Mouse (Mus musculus): ENCODE results near the gene Mpp2. TPM values are rescaled to one million over a fixed set of nuclear protein-coding genes. Genes with fewer than 3 reads are reported as not detected.

The Mpp2 gene
- polyA plus RNA-seq, 1 experiment from 2014 or later: 6.0 TPM

DNA sequence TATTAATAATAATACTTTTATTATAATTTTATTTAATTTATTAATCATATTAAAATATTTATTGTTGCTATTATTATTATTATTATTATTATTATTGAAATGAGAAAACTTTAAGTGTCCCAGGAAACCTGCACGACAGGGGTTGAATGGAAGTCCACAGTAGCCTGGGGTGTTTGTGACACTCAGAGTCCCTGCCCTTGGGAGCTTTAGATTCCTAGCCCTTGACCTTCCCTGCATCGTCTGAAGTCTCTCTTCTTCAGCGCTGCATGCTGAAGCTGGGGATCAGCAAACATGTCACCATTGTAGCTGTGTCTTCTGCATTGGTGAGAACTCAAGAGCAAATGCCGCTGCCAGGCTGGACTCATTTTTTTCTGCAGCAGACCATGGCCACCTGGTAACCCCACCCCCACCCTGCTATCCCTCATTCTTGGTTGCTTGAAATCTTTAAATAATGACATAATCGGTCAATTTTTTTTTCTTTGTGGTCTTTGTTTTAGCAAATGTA is 52.8 kb downstream of the Mpp2 start:
- no peak for ATAC-seq (replicated peaks; ENCODE audit: insufficient number of reproducible peaks, insufficient read depth, low FRiP score, low read depth)
- no peak overlapping the region for H3K9ac ChIP-seq
- H3K36me3 ChIP-seq: no peaks in the 10 kb centered on the region
- no peak overlapping the region for H3K27ac ChIP-seq
- no peak overlapping the region for H3K4me2 ChIP-seq
- H3K27me3 ChIP-seq: no peaks in the 10 kb centered on the region
- no peak overlapping the region for H3K4me3 ChIP-seq
- H3K4me1 ChIP-seq (replicated peaks): 0 out of 2 replicates have a peak, but pooled peaks cover 4% of the 10 kb centered on the region
- H3K9me3 ChIP-seq (replicated peaks): no peaks in the 10 kb centered on the region
- 63% methylated on average over 5 of the region's 5 CpGs for WGBS

DNA sequence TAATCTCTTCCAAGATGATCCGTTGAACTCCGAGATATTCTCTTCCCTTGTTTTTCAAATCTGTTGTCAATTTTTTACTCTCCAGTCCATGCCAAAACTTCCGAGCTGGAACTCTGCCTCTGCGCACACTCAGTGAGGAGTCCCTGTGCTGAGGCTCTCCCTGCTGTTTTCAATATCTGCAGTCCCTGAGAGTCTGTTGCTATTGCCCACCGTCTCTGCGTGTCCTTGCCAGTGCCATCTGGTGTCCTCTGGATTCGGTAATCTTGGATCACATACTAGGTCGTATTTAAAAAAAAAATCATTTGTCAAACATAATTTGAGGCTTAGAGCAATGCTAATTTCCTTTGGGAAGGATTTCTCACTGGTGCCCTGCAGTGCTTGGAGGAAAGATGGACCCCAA is 53.4 kb downstream of the Mpp2 start:
- Histone ChIP-seq H3K36me3 (no peaks in the 10 kb centered on the region), H3K27me3 (no peaks in the 10 kb centered on the region), H3K27ac (no peak overlapping the region), H3K4me2 (no peak overlapping the region), H3K9me3 (replicated peaks) (no peaks in the 10 kb centered on the region), H3K4me1 (replicated peaks) (0 out of 2 replicates have a peak, but pooled peaks cover 4% of the 10 kb centered on the region), H3K4me3 (no peak overlapping the region), H3K9ac (no peak overlapping the region)
- 70% methylated on average over 8 of the region's 8 CpGs for WGBS
- ATAC-seq (replicated peaks; ENCODE audit: insufficient number of reproducible peaks, insufficient read depth, low FRiP score, low read depth): no peak

DNA sequence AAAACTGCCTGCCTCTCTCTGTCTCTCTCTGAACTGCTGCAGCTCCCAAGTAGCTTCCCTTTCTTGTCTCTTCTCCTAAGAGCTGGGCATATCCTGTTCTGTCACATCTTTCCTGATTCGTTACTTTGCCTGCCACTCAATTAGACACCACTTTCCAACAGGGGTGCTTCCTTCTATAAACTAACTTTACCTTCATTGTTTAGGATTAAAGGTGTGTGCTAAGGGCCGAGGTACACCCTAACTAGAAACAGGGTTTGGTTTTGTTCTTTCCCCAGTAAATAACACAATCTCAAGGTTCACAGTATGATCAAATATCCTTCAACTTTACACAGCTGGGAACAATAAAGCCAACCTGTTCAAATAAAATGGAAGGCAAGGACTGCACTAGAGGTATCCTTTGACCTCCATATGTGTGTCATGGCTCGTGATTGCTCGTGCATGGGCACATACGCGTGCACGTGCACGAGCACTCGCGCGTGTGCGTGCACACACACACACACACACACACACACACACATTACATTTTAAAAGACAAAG is 55.2 kb downstream of the Mpp2 start:
- Histone ChIP-seq H3K27me3 (no peaks in the 10 kb centered on the region), H3K36me3 (no peaks in the 10 kb centered on the region), H3K9ac (no peak overlapping the region), H3K4me1 (replicated peaks) (no peaks in the 10 kb centered on the region), H3K4me3 (no peak overlapping the region), H3K27ac (no peak overlapping the region), H3K9me3 (replicated peaks) (no peaks in the 10 kb centered on the region), H3K4me2 (no peak overlapping the region)
- ATAC-seq (replicated peaks; ENCODE audit: insufficient number of reproducible peaks, insufficient read depth, low FRiP score, low read depth): no peak
- 88% methylated on average over 12 of the region's 12 CpGs for WGBS

DNA sequence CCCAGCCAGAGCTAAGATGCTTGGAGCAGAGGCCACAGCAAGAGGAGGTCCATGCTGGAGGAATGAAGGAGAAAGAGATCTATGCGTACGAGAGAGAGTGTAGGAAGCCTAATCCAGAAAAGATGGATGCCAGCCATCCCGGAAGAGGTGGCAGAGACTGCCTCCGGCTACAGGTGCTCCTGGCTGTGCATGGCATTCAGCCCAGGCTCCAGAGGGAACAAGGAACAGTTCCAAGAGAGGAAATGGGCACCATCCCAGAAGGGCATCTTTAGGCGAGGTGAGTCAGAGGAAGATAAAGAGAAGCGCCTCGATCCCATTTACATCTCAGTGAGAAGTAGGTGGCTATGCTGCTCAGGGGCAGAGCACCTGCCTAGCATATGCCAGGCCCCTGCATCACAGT is 57.2 kb downstream of the Mpp2 start:
- no peak overlapping the region for H3K4me3 ChIP-seq
- ATAC-seq (replicated peaks; ENCODE audit: insufficient number of reproducible peaks, insufficient read depth, low FRiP score, low read depth): no peak
- H3K4me2 ChIP-seq: no peak overlapping the region
- H3K27me3 ChIP-seq: no peaks in the 10 kb centered on the region
- no peak overlapping the region for H3K9ac ChIP-seq
- peaks cover 11% of the 10 kb centered on the region for H3K4me1 ChIP-seq (replicated peaks)
- 74% methylated on average over 7 of the region's 7 CpGs for WGBS
- no peaks in the 10 kb centered on the region for H3K36me3 ChIP-seq
- H3K27ac ChIP-seq: no peak overlapping the region
- H3K9me3 ChIP-seq (replicated peaks): no peaks in the 10 kb centered on the region

DNA sequence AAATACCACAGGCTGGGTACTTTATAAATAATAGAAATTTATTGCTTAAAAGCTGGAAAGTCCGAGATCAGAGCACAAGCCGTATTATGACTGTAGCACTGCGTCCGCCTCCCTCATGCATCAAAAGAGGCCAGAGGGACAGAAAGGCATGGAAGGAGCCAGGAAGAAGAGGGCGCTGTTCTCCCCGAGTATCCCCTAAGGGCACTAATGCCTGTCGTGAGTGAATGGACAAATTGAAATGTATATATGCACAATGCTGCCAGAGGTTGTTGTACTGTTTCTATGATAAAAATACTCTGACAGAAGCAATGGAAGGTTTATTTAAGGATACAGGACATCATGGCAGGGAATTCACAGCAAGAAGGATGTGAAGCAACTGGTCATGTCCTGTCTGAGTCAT is 58.3 kb downstream of the Mpp2 start:
- no peak for ATAC-seq (replicated peaks; ENCODE audit: insufficient number of reproducible peaks, insufficient read depth, low FRiP score, low read depth)
- Histone ChIP-seq H3K4me1 (replicated peaks) (peaks cover 14% of the 10 kb centered on the region), H3K9ac (no peak overlapping the region), H3K4me3 (no peak overlapping the region), H3K36me3 (no peaks in the 10 kb centered on the region), H3K27me3 (no peaks in the 10 kb centered on the region), H3K9me3 (replicated peaks) (no peaks in the 10 kb centered on the region), H3K27ac (no peak overlapping the region), H3K4me2 (no peak overlapping the region)
- WGBS: 44% methylated on average over 7 of the region's 7 CpGs

DNA sequence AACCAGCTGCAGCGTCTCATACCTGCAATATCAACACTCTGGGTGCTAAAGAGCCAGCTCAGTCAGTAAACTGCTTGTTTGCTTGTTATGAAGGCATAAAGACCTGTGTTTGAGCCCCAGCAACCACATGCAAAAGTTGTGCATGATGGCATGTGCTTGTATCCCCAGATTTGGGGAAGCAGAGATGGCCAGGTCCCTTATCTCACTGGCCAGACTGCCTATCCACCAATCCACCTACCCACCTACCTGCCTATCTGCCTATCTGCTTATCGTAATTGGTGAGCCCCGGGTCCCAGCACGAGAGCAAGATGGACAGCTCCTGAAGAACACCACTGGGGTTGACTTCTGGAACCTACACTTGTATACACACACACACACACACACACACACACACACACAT is 59.0 kb downstream of the Mpp2 start:
- H3K9me3 ChIP-seq (replicated peaks): no peaks in the 10 kb centered on the region
- H3K36me3 ChIP-seq: no peaks in the 10 kb centered on the region
- no peak overlapping the region for H3K27ac ChIP-seq
- WGBS: 64% methylated on average over 4 of the region's 4 CpGs
- H3K4me3 ChIP-seq: no peak overlapping the region
- no peak for ATAC-seq (replicated peaks; ENCODE audit: insufficient number of reproducible peaks, insufficient read depth, low FRiP score, low read depth)
- H3K4me2 ChIP-seq: no peak overlapping the region
- peaks cover 14% of the 10 kb centered on the region for H3K4me1 ChIP-seq (replicated peaks)
- H3K27me3 ChIP-seq: no peaks in the 10 kb centered on the region
- no peak overlapping the region for H3K9ac ChIP-seq

DNA sequence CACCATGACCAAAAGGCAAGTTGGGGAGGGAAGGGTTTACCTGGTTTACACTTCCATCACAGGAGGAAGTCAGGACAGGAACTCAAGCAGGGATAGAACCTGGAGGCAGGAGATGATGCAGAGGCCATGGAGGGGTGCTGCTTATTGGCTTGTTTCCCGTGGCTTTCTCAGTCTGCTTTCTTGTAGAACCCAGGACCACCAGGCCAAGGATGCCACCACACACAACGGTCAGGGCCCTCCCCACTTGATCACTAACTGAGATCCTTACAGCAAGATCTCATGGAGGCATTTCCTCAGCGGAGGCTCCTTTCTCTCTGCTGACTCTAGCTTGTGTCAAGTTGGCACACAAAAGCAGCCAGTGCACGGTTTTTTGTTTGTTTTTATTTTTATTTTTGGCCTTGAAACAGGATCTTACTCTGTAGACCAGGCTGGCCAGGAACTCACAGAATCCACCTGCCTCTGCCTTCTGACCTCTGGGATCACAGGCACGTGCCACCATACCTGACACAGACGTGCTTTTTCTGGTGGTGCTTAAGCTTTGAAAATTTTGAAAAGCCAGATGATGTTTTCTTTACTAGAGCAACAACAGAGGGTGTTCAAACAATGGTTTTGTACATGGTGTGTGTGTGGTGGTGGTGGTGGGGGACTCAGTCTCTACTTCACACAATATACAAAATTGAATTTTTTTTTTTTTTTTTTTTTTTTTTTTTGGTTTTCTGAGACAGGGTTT is 60.1 kb downstream of the Mpp2 start, which contains the start of gene Mpp3:
TSS of gene Mpp3 (minus strand) at position 375 of the 730 bp plus-strand sequence.
- WGBS: 75% methylated on average over 6 of the region's 6 CpGs
- no peaks in the 10 kb centered on the region for H3K9me3 ChIP-seq (replicated peaks)
- peak within 1 kb of the TSS; percentile 66 for H3K9ac ChIP-seq
- peak within 1 kb of the TSS; percentile 77 for H3K4me3 ChIP-seq
- ATAC-seq (replicated peaks; ENCODE audit: insufficient number of reproducible peaks, insufficient read depth, low FRiP score, low read depth): no peak
- H3K4me1 ChIP-seq (replicated peaks): peaks cover 14% of the 10 kb centered on the region
- peak within 1 kb of the TSS; percentile 96 for H3K4me2 ChIP-seq
- H3K36me3 ChIP-seq: no peaks in the 10 kb centered on the region
- H3K27ac ChIP-seq: peak within 1 kb of the TSS; percentile 63; the same call in 1 of the 2 replicates
- H3K27me3 ChIP-seq: peaks cover 6% of the 10 kb centered on the region; the same call in 1 of the 2 replicates

DNA sequence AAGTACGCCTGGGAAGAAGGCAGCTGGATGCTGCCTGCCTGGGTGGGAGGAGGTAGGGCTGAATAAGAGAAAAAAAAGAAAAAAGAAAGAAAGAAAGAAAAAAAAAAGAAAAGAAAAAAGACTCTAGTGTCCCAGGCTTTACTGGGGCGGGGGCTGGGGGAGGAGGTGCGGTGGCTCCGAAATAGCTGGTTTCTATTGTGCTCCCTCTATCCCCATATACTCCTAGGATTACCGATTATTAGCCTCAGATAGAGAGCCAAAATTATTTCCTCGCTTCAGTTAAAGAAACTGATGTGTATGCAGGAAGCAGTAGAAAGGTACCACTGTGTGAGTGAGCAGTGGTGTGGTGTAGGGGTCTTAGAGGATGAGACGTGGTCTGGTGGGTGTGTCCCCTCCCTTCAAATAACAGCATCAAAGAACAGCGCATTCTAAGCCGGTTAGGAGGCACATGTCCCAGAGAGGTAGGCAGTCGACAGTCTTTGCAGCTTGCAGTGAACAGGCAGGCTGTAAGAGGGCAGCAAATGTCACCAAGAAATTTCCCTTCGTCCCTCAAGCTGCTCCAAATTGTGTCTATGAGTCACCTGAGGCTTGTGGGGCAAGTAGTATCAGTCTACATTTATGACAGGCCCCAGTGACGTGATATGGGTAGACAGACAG is 60.8 kb downstream of the Mpp2 start:
- Histone ChIP-seq H3K27me3 (peaks cover 8% of the 10 kb centered on the region; the same call in 1 of the 2 replicates), H3K36me3 (no peaks in the 10 kb centered on the region), H3K4me2 (peak overlapping the region; percentile 96), H3K4me3 (peak overlapping the region; percentile 77), H3K27ac (peak overlapping the region; percentile 63; the same call in 1 of the 2 replicates), H3K4me1 (replicated peaks) (peaks cover 14% of the 10 kb centered on the region), H3K9me3 (replicated peaks) (no peaks in the 10 kb centered on the region), H3K9ac (peak overlapping the region; percentile 66)
- WGBS: 7% methylated on average over 12 of the region's 12 CpGs
- no peak for ATAC-seq (replicated peaks; ENCODE audit: insufficient number of reproducible peaks, insufficient read depth, low FRiP score, low read depth)

DNA sequence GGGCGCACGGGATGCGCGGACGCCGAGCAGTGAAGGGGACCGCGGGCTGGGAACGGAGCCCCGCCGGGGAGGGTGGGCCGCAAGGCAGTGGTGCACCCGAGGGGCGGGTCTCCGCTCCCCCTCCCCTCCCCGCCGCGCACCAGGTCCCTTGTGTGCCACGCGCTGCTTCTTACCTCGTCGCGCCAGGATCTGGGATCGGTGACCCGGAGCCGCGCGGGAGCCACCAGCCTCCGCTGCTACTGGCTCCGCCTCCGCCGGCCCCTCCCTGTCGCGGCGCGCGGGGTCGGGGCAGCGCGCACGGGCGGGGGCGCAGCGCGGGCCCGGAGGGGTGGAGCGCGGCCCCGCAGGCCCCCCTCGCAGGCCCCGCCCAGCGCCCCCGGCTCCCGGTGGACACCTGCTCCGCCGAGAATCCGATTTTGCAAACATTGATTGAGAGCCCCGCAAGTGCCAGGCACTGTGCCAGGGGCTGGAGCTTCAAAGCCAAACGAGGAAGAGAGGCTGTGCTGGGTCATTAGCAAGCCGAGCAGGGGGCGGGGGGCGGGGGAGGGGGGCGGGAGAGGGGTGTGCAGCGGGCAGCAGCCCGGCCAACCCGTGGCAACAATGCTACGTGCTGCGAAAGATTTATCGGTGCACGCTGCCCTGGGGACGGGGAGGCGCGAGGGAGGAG is 61.5 kb downstream of the Mpp2 start:
- H3K4me1 ChIP-seq (replicated peaks): peaks cover 14% of the 10 kb centered on the region
- peak overlapping the region; percentile 66 for H3K9ac ChIP-seq
- peak overlapping the region; percentile 77 for H3K4me3 ChIP-seq
- H3K9me3 ChIP-seq (replicated peaks): no peaks in the 10 kb centered on the region
- H3K36me3 ChIP-seq: no peaks in the 10 kb centered on the region
- peak; percentile 86 for ATAC-seq (replicated peaks; ENCODE audit: insufficient number of reproducible peaks, insufficient read depth, low FRiP score, low read depth)
- peak overlapping the region; percentile 96 for H3K4me2 ChIP-seq
- under 1% methylated on average over 29 of the region's 73 CpGs for WGBS
- H3K27ac ChIP-seq: peak overlapping the region; percentile 63
- H3K27me3 ChIP-seq: peaks cover 8% of the 10 kb centered on the region; the same call in 1 of the 2 replicates

DNA sequence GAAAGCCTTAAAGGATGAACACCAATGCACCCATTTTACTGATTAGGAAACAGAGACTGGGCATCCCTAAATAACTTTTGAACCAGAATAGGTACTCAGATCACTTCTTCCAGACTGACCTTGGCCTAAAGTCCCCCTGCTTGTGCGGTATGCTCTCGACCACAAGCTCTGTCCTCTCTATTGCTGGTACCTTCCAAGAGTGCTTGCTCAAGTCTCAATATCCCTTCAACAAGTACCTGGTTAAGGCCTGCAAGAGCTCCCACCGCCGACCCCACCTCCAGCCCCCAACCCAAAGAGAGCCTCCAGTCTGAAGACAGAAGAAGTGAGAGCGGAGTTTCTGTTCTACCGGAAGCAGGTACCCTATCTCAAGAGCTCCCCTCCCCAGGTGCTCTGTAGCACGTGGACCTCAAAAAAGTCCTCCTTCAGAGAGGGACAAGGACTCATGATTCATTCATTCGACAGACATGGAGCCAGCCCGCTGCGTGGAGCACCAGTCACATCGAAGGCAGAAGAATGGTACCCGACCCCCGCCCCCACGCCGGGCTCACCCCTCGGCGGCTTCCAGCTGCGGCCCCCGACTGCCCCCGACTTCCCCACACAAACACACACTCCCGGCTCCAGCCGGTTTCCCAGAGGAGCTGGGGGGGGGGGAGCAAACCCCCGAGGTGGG is 62.2 kb downstream of the Mpp2 start:
- Histone ChIP-seq H3K36me3 (no peaks in the 10 kb centered on the region), H3K9ac (peak overlapping the region; percentile 66), H3K9me3 (replicated peaks) (no peaks in the 10 kb centered on the region), H3K4me2 (peak overlapping the region; percentile 96), H3K4me3 (peak overlapping the region; percentile 77), H3K27ac (no peak overlapping the region), H3K4me1 (replicated peaks) (peaks cover 14% of the 10 kb centered on the region), H3K27me3 (peaks cover 8% of the 10 kb centered on the region; the same call in 1 of the 2 replicates)
- 5% methylated on average over 22 of the region's 23 CpGs for WGBS
- peak; percentile 6; the same call in 1 of the 2 replicates for ATAC-seq (replicated peaks; ENCODE audit: insufficient number of reproducible peaks, insufficient read depth, low FRiP score, low read depth)

Measured in heart, embryonic 15.5 days (tissue).